Mouse (Mus musculus): ENCODE results near the gene Map2k5.

Map2k5 gene

DNA sequence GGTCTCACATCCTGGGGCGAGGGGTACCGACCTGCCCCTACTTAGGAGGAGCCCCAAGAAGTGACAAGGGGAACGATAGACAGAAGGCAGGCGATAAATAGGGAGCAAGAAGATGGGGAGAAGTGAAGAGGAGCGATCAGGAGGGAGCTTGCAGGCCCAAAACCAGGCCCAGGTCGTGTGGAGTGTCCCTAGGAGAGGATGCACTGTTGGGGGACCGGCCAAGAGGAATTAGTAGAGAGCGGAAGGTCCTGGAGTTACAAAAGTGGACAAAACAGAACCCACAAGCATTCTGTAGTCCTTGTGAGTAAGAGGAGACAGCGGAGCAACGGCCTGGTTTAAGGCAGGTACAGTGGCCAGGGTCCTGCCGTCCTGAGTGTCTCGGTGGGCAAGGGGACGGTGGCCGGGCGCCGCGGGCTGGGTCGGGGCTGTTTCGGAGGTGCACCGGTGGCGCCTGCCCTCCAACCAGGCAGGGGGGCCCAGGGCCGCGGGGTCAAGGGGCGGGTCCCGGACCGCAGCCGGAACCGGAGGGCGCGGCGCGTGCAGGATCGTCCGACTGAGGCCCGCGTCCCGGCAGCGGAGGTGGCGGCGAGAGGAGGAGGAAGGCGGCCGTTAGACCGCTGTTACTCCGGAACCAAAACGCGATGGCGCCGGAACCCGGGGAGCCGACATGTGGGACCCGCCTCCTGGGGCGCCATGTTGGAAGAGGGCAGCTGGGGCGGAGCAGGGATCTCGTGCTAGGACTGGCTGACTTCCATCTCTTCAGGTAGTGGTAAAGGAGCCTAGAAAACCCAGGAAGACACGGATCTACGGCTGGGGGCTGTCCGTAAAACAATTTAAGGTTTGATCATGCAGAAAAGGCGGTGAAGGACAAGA, at the start of gene Map2k5:
TSS of gene Map2k5 (minus strand) at position 633 of the 873 bp plus-strand sequence.
- peak; percentile 94 for DNase-seq (ENCODE audit: low read depth, low spot score)

DNA sequence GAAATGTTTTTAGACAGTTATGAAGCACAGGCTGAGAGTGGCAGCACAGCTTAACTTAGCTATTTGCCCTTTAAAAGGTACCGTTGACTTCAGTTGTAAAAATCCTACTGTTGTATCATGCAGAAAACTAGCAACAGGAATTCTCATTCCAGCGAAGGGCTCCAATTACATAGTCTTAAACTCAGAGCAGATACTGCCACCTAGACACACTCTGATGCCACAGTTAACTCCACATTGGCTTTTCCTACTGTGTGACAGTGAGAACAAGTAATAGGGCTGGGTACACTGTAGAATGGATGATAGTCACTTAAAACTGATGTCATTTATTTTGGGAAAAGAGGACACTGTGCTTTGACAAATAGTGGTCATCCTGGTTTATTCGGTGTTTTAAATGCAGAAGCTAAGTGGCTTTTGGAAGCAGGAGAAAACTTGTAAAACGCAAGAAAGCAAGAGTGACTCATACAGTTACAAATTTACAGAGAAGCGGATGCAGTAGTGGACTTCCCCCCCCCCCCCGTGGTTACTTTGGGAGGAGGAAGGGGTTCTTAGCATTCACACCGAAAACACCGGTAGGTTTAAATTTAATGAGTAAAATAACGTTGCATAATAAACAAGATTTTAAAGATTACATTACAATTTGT, 43.5 kb upstream of the Map2k5 start:
- no peak for DNase-seq (ENCODE audit: low read depth, low spot score)

DNA sequence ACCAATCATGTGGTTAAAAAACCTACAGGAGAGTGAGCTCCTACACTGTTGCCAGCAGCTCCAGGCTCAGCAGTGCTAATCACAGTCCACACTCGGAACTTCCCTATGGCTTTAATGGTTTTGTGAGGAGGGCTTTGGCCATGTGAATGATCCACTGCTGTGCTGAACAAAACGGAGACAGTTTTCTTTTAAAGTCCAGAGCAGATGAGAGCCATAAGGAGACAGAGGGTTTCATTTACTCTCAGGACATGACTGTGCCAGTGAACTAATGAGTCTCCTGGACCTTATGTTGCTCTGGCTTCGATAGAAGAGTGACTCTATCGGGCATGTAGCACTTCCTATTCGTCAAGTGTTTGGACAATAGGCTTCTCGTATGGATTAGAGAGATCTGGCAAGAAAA, 42.7 kb upstream of the Map2k5 start:
- peak; percentile 38 for DNase-seq (ENCODE audit: low read depth, low spot score)

DNA sequence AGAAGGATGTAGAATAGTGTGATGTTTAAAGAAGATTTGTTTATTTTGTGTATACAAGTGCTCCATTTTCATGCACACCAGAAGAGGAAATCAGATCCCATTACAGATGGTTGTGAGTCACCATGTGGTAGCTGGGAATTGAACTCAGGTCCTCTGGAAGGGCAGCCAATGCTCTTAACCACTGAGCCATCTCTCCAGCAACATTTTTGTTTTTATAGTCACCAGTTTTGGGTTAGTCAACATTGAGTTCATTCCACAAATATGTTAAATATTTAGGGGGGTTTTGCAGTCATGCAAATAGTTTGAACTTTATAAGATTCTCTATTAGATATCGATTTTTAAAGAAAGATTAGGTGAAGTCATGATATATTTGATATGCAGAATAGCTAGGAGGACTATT, 22.5 kb upstream of the Map2k5 start:
- DNase-seq (ENCODE audit: low read depth, low spot score) = no peak

DNA sequence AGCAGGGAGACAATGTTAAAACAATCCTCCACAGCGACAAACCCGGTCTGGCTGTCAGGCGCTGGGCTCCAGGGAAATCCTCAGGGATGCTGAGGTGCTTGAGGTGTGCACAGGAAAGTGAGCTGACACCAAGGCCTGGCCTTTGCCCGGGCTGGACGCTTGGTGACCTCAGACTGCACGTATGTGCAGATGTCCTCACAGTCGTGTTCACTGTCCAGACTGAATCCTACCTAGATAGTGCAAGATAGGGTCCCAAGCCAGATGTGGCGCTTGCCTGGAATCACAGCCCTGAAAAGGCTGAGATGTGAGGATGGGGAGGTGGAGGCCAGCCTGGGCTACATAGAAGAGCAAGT, 21.7 kb upstream of the Map2k5 start:
- no peak for DNase-seq (ENCODE audit: low read depth, low spot score)

DNA sequence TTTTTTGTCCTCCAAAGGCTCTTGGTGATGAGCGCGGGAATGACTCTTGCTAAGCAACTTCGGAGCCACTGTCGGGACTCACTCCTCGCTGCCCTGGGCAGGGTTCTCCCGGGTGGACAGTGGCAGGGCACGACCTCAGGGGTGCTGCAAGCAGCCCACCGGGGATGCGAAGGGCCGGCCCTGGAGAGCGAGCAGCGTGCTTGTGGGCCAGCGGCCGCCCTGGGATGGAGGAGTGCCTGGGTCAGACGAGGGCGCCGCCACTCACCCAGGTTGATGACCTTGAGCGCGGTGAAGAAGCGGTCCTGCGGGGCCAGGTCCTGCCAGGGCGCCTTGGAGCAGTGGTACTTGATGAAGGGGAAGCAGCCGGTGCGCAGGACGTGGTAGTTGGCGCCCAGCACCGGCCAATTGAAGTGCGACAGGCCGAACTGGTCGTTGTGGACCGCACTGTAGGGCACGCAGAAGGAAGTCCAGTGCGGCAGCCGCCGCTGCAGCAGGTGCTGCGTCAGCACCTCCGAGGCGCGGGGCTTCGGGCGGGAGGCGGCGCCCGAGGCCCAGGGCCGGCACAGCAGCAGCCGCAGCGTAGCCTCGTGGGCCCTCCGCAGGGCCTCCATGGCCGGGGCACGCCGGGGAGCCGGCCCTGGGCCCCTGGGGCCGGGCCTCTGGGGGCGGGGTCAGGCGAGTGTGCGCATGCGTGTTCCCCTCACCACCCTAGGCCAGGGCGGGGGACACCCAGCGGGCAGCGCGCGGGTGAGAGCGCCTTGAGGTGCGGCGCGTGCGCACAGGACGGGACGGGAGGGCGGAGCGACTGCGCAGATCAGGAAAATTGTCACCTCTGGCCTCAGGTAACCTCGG, 21.1 kb upstream of the Map2k5 start, which contains the start of gene 2300009A05Rik:
TSS of gene 2300009A05Rik (minus strand) at position 636 of the 852 bp plus-strand sequence.
- peak; percentile 93 for DNase-seq (ENCODE audit: low read depth, low spot score)

DNA sequence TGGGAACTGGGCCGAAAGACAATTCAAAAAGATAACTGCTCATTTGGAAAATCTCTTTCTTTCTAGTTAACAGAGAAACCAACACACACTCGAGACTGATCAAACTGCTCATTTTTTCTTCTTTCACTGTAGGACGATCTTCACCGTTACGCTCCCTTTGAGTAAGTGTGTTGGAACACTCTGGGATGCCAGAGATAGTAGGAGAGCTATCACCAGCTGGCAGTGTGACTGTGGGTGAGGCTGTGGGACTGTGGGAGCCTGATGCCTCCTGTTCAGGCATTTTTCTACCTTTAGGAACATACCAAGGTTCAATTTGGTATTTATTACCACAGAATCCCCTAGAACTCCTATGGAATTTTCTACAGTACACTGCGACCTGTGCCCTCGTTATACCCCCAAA, 17.9 kb upstream of the Map2k5 start:
- no peak for DNase-seq (ENCODE audit: low read depth, low spot score)

DNA sequence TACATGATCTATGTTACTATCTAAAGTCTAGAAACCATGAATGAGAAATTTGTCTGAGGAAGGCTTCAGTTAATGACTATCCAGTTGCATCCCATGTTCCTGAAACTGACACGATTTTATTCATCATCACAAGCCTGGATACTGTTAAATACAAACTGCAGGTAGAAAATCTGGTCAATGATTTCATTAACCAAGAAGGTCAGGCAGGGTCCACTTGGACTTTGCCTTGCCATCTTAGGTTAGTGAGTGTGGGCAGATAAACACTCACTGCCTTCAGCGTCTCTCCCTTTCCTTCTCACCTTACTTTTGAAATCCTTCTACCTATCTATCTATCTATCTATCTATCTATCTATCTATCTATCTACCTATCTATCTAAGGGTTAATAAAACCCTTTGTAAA, 13.6 kb upstream of the Map2k5 start:
- DNase-seq (ENCODE audit: low read depth, low spot score) = no peak

DNA sequence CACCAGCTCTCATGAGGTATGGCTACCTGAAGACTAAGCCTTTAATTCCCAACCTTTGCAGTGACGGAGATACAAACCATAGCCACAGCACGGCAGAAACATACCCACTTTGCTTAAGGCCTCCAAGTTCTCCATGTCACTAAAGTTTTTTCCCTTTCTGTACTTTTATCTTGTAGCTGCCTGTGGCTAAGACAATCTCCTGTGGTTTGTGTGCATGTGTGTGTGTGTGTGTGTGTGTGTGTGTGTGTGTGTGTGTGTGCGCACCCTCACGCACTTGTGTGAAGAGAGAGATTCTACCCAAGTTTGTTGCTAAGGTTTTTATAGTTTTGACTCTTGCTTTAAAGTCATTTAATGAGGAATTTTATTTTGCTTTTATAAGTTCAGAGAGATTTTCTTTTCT, 5.1 kb upstream of the Map2k5 start:
- no peak for DNase-seq (ENCODE audit: low read depth, low spot score)

DNA sequence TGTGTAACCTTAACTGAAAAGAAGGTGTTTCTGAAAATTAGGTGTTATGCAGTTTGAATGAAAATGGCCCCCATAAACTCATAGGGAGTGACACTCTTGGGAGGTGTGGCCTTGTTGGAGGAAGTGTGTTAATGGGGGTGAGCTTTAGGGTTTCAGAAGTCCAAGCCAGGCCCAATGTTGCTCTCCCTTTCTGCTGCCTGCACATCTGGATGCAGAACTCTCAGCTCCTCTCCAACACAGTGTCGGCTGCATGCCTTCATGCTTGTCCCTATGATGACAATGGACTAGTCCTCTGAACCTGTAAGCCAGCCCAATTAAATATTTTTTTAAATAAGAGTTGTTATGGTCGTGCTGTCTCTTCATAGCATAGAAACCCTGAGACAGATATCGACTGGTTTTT, 2.6 kb upstream of the Map2k5 start:
- no peak for DNase-seq (ENCODE audit: low read depth, low spot score)

DNA sequence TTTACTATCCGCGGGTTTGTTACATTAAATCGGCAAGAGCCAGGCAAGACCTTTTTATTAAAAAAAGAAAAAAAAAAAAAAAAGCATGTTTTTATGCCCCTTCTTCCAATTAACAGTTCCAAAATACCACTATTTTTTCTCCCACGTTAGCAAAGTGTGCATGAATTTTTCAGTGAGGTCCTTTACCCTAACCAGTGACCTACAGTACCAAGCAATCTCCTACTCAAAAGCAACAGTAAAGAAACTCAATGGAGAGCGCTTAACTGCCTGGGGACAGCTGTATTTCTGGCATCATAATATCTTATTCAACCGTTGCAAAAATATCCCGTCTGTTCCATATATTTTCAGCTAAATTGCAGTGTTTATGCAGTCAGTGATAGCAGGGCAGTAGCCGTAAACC, 472 bp upstream of the Map2k5 start:
- DNase-seq (ENCODE audit: low read depth, low spot score) = no peak

DNA sequence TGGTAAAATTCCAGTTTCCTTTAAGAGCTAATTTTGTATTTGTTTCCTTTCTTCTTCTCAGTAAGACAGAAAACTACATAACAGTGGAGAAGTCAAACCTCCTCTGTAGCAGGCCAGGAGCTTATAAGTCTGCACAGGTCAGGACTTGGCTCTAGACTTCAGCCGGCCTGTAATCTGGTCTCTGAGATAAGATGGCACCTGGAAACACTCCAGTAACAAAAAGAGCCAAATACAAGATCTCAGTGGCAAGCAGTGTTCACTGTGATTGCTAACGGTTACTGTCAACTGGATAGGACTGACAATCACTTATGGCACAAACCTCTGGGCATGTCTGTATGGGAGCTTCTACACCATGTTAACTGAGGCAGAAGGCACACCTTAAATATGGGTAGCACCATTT, 4.4 kb downstream of the Map2k5 start:
- DNase-seq (ENCODE audit: low read depth, low spot score) = no peak

DNA sequence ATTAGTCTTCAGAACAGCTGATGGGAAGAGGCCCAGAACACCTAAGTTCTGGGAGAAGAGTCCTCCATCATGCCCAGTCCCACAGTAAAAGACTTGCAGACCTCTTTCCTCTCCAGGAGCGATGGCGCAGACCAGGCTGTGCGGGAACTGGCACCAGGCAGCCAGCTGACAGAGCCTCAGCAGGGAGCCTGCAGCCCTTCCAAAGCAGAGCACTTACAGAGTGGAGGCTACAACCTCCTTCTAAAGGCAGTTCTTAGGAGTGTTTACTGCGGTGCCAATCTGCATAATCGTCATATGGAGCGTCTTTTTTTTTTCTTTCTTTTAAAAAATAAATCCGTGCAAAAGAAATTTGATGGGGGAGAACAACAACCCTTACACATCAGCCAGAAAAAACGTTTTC, 5.2 kb downstream of the Map2k5 start:
- DNase-seq (ENCODE audit: low read depth, low spot score) = no peak

DNA sequence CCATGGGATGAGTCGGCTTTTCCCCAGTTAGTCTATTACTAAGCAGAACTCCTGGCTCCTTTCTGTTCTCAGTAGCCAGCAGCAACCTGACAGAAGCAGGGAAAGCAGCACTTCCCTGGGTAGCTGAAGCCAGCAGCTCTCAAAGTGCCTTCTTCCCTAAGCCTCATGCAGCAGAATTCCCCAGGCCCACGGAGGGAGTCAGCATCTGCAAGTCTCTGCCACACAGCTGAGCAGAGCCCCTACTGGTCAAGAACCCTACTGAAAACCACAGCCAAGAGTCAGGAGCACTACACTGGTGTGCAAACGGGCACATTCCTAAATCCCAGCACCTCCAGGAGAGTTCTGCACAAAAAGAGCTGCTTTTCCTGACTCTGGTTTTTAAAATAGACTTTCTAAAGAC, 17.3 kb downstream of the Map2k5 start:
- DNase-seq (ENCODE audit: low read depth, low spot score) = peak; percentile 19

DNA sequence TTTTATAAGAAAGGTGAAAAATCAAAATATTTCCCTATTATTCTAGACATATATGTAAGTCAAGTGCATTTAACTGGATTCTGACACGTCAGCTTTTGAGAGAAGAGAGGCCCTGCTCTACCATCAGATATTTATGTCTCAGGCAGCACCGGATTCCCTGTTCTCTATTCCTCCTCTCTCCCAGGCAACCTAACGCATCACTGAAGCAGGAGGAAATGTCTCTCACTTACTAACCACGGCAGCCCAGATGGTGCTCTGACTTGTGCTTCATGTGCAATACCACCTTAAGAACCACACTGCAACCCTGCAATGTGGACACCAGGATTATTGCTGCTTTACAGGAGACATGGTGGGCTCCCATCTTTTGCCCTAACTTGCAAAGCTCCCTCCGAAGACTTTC, 18.7 kb downstream of the Map2k5 start:
- no peak for DNase-seq (ENCODE audit: low read depth, low spot score)

DNA sequence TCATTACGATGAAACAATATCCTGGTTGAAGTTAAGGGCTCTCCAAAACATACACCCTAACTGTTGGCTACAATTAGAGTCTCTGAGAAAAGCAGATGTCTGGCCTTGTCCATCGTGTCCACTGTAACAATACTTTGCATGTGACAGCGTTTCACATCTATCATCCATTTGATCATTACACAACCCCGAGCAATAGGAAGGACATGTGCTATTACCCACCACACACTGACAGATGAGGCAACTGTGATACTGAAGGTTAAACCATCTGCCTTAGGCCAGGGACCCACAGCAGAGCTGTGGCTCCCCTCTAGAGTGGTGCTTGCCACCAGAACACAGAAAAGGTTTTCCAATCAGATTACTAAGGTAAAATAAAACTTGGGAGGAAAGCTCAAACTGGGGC, 21.0 kb downstream of the Map2k5 start:
- no peak for DNase-seq (ENCODE audit: low read depth, low spot score)

DNA sequence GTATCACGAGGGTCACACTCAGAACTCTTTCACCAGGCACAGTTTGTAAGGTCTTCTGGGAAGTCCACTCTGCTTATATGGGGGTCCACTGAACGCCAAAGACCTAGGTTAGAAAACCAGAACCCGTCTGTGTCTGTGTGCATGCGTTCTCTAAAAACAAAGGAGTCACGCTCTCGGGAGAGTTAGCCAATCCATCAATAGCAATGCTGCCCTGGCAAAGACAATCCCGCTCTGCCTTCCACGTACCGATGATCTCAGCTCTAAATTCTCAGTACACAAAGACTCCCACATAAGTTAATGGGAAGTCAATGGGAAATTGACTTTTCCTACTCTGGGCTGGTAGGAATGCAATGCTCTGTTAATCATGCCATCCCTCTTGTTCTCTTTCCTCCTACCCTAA, 21.4 kb downstream of the Map2k5 start:
- no peak for DNase-seq (ENCODE audit: low read depth, low spot score)

DNA sequence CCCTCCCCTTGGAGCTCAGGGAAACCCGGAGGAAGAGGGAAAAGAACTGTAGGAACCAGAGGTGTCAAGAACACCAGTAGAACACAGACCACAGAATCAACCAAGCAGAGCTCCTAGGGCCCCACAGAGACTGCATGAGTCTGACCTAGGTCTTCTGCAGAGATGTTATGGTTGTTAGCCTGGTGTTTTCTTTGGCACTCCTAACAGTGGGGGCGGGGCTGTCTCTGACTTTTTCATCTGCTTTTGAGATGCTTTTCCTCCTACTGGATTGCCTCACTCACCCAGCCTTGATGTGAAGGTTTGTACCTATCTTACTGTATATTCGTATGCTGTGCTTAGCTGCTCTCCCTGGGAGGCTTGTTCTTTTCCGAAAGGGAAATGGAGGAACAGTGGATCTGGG, 23.5 kb downstream of the Map2k5 start:
- no peak for DNase-seq (ENCODE audit: low read depth, low spot score)

DNA sequence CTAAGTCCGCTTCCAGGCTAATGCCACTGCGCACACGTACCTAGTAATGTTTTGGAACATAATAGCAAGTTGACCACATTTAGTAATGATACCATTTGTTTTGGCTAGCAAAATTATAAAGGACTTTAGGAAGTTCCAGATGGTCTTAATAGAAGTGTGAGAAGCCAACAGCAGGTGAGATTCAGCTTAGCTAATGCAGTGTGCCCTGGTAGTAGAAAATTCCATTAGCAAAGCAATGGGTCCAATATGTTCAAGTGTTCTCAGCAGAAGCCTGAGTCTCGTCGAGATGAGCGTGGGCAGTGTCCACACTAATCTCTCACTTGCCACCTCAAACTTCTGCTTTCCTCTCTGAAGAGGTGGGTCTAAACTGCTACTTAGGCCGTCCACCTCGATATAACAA, 27.7 kb downstream of the Map2k5 start:
- no peak for DNase-seq (ENCODE audit: low read depth, low spot score)

DNA sequence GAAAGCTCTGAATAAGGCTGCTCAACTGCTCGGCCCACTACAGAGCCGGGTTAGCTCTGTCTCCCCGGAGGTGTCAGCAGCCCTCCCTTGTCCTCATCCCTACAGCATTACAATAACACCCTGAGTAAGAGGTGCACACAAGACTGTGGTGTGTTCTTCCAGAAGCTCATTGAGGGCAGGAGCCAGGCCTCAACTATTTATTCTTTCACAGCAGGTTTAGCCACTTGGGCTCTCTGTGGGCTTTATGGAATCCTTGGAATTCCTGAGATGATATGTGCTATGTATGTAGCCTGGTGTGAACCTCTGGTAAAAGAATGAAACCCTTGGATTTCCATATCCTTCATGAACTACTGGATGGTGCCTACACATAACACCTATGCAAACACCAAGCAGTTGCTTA, 28.5 kb downstream of the Map2k5 start:
- DNase-seq (ENCODE audit: low read depth, low spot score) = no peak

DNA sequence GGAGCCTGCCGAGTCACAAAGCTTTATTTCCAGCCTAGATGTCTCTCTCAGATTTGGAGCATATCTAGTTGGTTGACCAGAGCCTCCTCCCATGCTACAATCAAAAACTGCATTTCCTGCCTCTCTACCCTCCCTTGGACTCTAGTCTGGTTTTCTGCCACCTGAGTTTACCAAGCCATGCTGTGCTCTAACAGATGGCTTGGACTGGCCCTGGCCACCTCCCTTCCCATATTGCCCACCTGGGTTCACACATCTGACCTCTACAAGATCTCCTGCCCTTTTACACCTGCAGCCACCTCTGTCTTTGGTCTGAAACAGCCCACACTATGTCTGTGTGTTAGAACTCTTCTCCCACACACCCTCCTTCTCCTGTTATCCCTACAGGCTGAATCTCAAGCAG, 29.6 kb downstream of the Map2k5 start:
- no peak for DNase-seq (ENCODE audit: low read depth, low spot score)

DNA sequence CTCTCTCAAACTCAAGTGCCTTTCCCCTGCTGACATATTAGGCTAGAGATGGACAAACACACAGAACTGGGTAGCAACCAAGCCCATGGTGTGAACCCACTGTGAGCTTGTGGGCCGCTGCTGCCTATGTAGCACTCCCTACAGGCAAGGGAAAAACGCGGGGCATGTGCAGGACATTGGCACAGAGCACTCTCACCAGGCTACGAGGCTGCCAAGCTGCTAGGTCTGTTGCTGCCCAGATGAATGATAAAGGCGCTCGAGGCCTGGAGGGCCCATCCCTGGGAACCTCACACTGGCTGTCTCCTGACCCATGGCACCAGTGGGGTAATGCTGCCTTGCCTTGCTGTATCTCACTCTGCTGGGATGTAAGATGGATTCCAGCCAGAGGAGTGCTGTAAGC, 31.7 kb downstream of the Map2k5 start:
- DNase-seq (ENCODE audit: low read depth, low spot score) = no peak

Measured in ZHBTc4 (cell line).